Mouse (Mus musculus) testis, postnatal 14 days (tissue): ENCODE data around the gene Map3k6.

Source experiments
- DNase-seq: peaks from one replicate; pipeline ENCODE4 v3.0.0; 2021; ENCODE audit warnings: low spot score

Gene Map3k6

GRCm38 (mm10) chr4:133285299-133285698, 44.7 kb downstream of the Map3k6 start:
- DNase-seq: no peak

GRCm38 (mm10) chr4:133285950-133286349, 45.3 kb downstream of the Map3k6 start:
- DNase-seq: no peak

GRCm38 (mm10) chr4:133286476-133287077, 46.0 kb downstream of the Map3k6 start:
- no peak for DNase-seq

- DNase-seq: no peak
Measured at GRCm38 (mm10) chr4:133291255-133291654, 50.6 kb downstream of the Map3k6 start.

- no peak for DNase-seq
Measured at GRCm38 (mm10) chr4:133292405-133292804, 51.8 kb downstream of the Map3k6 start.

- peak; percentile 43 for DNase-seq
Measured at GRCm38 (mm10) chr4:133292901-133293843, 52.6 kb downstream of the Map3k6 start.

- no peak for DNase-seq
Measured at GRCm38 (mm10) chr4:133294084-133294483, 53.5 kb downstream of the Map3k6 start.

- no peak for DNase-seq
Measured at GRCm38 (mm10) chr4:133297360-133297759, 56.7 kb downstream of the Map3k6 start.

GRCm38 (mm10) chr4:133297801-133298238, 57.2 kb downstream of the Map3k6 start:
- DNase-seq: peak; percentile 61

GRCm38 (mm10) chr4:133298516-133299365, 58.1 kb downstream of the Map3k6 start:
- DNase-seq: peak; percentile 64

- DNase-seq: no peak
Measured at GRCm38 (mm10) chr4:133299701-133300100, 59.1 kb downstream of the Map3k6 start.

GRCm38 (mm10) chr4:133300421-133300820, 59.8 kb downstream of the Map3k6 start:
- DNase-seq: no peak

- DNase-seq: no peak
Measured at GRCm38 (mm10) chr4:133301802-133302201, 61.2 kb downstream of the Map3k6 start.
